Mouse (Mus musculus): ENCODE measurements at regions not wholly inside any gene's neighbourhood (a gene's known extent, or its start where the extent isn't known, plus 50 kb on each side); places are given as distances from the start of the nearest gene placed in this dataset.

DNA sequence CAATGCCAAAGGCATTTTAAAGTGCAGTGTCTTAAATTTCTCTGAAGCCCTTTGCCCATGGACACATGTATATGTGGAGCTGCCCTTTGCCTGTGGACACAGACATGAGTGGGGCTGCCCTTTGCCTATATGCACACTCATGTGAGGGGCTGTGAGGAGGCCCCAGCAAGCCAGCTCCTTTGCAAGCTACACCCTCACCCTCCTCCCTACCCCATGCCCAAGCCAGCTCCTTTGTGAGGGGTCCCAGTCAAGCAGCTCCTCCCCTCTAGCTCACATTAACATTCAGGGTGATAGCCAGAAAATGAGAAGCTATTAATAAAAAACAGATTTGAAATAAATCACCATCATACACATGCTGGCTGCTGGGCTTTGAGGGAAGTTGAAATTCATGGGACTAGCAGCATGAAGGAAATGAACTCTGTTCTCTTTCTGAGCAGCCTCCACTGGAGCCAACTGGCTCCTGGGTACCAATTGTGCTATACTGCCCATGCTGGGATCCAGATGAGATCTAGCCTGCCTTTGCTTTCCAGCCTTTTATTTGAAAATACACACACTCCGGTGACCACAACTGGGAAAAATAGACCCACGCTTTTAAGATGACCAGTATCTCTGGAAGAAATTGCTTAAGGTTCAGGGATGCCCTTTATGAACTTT, 151.4 kb downstream of the Abcc12 start:
- DNase-seq (ENCODE audit: low spot score in 2 of 2), result no peak

DNA sequence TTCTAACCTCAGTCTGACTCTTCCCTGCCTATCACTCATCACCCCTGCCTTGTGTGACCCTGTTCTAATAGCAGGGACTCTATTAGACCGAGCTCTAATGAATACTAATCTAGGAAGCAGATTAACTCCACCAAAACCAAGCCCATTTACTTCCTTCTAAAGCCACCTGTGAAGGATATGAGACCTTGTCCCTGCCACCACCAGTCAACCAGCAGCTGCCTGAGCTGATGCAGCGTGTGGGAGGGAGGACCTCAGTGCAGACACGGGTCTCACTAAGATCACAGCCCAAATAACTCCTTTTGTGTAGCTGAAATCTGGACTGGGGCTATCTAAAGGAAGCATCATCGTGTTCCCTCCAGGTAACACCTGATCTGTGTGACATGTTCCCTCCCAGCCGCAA, 152.4 kb downstream of the Abcc12 start:
- no peak for DNase-seq (ENCODE audit: low spot score in 2 of 2)

DNA sequence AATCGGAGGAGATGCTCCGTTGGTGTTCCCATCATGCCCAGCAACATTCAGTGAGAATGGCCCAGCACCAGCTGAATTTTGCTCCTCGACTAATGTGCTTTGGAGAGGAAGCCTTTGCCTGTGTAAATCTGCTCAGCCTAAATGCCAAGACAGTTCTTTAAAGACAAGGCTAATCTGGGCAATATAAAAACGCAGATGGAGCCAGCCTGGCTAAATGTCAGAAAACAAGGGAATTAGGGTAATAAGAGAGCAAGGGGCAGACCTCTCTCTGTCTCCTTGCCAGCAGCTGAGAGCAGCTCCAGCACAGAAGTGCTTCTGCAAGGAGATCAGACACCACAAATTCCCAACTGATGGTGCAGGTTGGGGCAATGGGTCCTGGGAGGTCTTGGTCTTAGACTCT, 154.4 kb downstream of the Abcc12 start:
- DNase-seq (ENCODE audit: low spot score in 2 of 2), result no peak

DNA sequence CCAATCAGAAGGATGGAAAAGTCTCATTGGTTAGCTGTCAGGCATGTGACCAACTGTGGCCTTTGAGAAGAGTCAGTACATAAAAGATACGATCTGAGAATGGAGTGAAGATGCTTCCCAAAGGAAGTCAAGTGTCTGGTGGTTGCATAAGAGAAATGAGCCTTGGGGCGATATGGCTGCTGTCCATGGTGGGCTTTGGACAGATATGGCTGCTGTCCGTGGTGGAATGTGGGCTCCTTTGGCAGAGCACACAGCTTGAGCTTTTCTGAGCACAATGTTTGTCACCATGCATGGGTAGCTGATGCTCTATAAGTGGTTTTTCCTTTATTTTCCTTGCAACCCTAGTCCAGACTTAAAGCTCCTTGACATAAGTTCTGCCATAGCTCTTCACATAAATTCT, 155.1 kb downstream of the Abcc12 start:
- no peak for DNase-seq (ENCODE audit: low spot score in 2 of 2)

DNA sequence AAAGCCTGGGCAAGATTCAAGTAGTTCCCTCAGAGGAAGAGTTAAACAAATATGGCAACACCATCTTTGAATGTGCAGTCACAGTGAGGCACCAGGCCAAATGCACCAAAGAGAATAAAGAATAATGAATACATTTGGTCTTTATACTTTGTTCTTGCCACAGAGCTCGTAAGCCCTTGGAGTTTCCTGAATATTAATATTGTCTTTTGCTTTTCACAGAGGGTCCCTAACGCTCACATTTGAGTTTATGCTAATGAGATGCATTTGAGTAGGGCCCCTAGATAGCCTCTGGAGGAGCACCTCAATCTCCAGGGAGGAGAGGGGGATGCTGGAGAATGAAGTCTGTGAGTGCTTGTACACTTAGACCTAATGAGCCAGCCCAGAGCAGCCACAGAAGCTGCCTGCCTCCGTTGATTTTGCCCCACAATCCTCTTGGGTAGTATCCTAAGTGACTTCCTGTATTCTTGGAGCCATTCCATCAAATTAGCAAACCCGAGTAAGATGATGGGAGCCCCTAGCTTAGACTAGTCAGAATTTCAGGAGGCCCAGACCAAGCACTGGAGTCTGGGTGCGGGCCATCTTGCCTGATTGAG, 161.3 kb downstream of the Abcc12 start:
- no peak for DNase-seq (ENCODE audit: low spot score in 2 of 2)

DNA sequence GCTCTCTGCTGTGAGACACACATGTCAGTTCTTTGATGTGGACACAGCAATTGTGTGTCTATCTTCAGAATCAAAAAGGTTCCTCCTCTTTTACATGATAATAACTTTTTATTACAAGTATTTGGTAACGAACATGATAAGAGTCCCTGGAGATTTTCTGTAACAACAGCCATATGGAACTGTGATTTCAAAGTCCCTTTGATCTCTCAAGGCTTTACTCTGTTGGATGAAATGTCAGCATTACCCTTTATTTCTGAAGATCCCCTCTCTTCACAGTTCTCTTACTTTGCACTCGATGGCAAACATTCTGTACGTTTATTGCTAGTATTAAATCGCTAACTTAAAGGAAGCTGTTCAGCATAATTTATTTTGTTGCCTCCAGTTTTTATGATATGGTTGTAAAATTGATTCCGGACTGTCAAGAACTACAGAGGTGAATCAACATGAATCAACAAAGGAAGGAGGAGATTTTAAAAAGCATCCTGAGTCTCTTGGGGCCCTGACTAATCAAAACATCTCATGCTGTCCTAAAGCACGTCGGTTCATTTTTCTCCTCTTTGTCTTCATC, 162.0 kb downstream of the Abcc12 start:
- no peak for DNase-seq (ENCODE audit: low spot score in 2 of 2)

DNA sequence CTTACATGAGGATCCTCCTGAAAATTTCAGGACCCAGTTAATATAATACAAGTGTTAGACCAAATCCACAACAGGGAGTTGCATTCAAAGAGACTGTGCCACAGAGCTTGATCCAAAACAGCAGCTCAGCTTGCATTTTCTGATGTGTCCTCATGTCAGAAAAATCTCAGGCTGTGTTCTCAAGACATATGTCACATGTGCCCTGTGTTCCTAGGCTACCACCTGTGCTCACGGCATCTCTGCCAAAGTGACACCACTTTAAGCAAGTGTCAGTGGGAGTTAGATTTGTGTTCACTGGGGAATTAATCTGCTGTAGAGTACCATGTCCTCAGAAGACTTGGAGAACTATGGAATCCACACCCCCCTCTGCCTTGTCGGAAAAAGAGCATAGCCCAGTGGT, 165.3 kb downstream of the Abcc12 start:
- no peak for DNase-seq (ENCODE audit: low spot score in 2 of 2)

DNA sequence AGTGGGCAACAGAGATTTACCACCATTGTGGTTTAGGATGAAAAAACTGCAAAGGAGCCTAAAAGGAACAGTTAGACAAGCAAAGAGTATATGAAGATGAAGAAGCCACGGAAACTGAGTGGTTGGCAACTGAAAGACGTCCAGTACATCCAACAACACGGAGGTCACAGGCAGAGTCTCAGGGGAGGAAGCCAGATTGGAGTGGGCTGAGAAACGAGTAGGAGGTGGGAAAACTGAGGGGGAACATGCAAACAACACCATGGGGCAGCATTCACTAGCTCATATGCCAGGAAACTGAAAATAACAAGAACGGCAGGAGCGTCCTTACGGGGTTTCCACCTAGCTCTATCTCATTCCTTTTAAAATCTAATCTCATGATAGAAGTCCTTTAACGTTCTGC, 169.3 kb downstream of the Abcc12 start:
- no peak for DNase-seq (ENCODE audit: low spot score in 2 of 2)

DNA sequence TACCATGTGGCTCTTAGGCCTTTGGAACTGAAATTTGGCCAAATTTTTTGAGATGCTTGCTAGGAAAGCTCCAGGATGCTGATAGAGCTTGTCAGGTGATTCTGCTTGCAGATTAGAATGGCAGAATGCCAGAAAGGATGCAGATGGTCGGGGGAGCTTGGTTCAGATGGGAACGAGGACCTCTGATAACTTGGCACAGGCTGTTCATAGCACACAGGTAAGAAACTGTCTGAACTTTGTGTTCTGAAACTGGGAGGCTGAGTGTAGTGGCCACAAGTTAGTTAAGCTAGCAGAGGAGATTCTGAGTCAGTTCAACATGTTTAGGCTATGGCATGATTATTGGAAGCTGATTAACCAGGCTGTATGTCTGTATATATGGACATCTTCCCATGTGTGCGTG, 174.3 kb downstream of the Abcc12 start:
- DNase-seq (ENCODE audit: low spot score in 2 of 2), result no peak

DNA sequence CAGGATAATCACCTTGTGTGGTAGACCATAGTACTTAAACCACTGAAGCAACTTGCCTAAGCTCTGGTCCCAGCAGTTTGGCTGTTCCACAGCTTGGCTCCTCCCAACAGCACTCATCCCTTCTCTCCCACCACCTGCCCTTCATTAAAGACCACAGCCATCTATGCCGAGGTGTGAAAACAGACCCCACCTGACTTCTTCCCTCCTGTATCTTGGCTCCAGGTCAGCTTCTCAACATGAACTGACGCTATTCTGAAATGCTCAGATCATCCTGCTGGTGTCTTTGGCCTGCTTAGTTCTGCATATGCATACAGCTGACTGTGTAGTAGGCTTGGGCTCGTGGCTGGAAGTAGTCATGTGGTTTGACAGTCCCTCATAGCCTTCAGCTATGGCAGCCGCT, 177.1 kb downstream of the Abcc12 start:
- no peak for DNase-seq (ENCODE audit: low spot score in 2 of 2)

DNA sequence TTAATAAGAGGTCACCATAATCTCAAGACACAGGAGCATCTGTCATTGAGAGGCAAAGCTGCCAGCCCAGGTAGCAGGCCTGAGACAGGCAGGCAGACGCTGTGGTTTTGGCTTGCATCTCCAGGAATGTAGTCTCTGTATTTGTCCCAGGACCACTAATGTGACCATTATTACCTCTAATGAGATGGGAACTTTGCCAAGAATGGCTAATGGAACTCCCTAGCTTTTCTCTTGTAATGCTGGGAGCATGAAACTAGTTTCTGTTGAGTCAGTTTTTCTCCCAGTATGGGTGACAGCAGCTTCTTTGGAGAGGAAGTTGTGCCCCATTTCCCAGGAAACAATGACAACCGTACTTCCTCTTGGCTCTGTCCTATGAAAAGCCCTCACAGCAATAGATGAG, 178.5 kb downstream of the Abcc12 start:
- no peak for DNase-seq (ENCODE audit: low spot score in 2 of 2)

DNA sequence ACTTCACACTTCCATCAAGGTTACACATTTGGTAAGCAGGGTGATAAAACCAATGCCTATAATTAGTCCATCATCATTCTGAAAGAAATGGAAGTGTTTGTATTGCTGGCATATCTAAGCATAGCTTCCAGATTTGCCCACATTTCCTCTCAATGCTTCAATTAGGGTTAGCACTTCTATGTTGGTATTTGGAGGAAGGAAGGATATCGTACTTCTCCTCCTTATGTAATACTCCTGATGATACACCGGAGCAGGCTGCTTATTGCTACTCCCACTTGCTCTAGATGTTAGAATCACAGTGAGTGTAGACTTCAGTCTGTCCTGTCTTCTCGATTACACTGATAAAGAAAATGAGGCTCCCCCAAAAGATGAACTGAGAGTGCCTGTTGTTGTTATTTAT, 185.4 kb downstream of the Abcc12 start:
- no peak for DNase-seq (ENCODE audit: low spot score in 2 of 2)

DNA sequence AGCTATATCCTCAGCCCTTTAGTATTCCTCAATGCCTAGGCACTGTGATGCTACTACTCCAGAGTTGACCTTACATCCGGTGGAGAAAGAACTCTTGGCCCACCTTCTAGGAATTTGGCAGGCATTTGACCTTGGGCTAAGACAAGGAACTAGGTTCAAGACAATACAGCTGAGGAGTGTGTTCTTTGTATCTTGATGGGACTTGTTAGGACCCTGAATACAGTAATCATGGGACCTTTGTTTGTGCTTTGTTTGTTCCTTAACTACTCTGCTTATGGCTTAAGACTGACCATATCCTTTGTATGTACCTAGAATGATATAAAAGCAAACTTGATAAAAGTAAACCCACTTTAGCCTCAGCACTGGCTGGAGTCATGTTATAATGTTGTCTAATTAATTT, 186.7 kb downstream of the Abcc12 start:
- DNase-seq (ENCODE audit: low spot score in 2 of 2), result no peak

DNA sequence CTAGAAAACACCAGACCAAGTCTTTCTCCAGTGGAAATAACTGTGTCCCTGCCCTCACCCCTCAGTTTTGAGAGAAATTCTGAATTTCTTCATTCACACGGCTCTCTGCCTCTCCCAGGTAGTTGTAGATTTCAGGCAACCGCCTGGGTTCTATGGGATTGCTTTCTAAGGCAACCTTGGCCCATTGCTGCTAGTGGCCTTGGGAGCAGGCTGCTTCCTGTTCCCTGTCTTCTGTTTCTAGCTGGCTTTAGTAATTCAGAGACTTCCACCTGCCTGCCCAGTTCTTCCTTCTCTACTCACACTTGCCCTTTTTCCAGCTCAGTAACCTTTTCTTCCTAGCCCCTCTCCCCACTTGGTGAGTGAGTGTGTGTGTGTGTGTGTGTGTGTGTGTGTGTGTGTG, 187.1 kb downstream of the Abcc12 start:
- DNase-seq (ENCODE audit: low spot score in 2 of 2), result no peak

DNA sequence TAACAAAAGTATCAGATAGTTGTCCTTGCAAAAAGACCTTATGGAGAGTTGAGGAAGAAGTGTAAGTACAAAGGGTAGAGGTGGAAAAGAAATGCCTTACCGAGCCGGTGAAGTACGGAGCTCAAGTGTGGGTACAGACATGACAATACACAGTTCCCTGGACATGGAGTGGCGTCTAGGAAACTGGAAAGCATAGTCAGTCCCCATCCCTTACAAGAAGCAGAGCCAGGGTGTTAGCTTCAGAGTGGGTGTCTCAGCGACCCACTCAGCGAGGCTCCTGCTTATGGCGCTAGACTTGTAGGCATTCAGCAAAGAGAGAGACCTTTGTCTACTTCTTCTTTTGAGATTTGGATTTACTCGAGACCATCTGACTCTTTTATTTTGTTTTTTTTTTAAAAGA, 189.8 kb downstream of the Abcc12 start:
- DNase-seq (ENCODE audit: low spot score in 2 of 2), result no peak

DNA sequence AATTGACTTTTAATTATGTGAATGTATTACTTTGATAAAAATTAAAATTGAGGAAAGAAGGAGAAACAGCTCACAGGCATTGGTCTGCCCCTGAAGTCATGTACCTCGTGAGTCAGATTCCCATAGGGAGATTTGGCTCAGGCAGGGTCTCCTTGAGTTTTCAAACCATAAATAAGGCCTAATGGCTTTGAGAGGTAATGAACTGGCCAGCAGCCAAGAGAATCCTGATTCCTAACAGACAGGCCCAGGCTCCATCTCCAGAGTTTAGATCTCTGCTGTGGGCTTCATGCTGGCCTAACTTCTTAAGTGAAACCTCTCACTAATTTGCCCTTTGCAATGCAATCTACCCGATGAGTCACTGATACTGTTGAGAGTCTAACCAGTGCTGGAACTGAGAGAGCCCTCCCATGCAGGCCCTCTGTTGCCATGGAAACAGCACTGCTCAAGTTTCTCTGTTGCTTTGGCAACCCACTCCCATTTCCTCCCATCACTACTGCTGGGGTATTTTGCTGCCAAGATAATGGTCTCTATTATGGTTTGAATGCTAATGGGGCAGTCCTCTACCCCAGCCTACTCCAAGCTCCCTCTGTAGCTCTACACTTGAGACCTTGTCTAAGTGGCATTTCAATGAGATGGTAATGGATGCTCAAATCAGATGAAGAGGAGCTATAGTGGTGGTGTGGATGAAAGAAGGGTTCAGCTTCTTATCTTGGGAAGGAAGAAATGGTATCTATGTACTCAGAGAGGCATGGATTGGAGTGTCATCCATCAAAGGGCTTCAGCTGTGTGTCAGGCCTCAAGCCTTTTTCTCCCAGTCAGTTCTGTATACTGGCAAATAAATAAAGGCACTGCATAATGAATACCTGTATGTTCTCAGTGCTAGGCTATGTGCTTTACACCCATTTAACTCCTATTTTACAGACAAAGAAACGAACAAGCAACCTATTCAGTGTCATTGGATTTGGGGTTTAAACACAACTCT, 190.5 kb downstream of the Abcc12 start:
- DNase-seq (ENCODE audit: low spot score in 2 of 2), result no peak

DNA sequence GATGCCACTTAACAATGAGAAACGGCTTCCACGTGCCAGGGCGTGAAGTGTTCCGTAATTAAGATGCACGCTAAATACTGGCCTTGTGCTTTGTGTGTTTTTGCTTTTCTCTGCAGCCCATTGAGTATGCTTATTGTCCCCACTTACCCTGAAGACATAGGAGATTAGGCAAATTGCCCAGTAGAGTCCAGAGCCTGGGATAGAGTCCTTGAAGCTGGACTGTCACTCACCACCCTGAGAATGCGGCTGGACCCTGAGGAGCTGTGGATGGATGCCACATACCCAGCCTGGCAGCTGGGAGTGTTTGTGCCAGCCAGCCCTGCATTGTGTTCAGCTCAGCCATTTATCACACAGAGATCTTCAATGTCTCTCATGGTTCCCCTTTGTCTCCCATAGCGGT, 195.2 kb downstream of the Abcc12 start:
- no peak for DNase-seq (ENCODE audit: low spot score in 2 of 2)

DNA sequence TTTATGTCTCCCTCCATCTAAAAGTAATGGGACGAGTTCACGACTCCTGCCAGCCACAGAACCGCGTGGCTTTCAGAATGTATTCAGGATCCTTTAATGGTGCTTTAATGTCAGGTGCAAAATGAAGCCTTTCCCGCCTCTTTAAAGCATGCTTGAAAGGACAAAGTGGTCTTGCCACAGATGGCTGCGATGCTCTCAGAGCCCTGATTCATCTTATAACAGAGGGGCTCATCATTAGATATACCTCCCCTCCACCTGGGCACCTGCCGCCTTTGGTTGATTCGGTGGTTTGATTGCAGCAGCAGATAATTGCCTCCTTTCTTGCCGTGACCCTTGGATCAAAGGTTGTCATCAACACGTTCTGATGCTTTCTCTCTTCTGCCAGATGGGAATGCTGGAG, 198.5 kb downstream of the Abcc12 start:
- DNase-seq (ENCODE audit: low spot score in 2 of 2), result no peak

DNA sequence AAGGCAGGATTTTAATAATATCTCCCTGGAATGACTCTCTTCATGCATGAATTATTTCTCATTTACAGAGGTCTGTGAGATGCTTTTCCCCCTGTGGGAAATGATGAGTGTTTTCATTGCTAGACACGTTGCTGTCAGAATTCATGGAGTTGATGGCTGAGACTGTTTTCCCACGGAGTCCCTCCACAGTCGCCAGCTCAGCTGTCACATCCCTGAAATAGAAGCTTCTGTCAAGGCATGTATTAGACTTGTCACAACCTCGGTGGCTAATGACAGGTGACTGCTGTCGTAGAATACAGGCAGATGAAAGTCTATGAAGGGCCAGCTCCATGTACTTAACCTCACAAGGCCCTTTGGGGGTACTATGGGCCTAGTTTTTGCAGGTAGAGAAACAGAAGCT, 212.4 kb downstream of the Abcc12 start:
- no peak for DNase-seq (ENCODE audit: low spot score in 2 of 2)

DNA sequence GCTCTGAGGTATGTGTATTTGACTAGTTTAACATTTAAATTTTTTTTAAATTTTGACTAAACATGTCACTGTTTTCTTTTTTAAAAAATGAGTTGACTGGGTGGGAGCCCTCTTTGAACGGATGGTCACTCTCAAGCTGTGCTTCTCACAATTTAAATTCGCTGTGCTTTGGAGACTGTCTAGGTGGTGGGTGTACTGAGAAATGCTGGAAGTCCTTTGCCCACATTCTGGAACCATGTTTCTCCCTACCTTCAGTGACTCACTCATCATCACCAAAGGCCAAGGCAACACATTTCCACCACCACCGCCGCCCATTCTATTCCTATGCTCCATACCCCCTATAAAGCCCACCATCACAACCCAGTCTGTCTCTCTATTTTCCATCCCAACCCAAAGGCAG, 213.8 kb downstream of the Abcc12 start:
- DNase-seq (ENCODE audit: low spot score in 2 of 2), result no peak

DNA sequence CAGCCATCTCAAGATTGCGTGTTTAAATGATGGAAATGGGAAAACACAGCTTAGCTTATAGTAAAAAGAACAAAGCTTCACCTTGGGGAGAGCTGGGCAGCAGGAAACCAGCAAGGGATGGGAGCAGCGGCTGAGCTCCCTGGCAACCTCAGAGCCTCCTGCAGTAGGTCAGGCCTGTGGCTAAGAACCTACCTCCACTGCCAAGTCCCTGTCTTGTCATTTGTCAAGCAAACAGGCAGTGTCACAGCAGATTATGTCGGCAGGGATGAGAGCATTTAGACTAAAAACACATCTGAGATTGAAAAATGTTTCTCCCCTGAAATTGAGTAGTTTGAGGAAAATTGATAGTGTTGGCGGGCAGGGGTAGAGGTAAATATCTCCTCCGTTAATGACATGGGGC, 214.8 kb downstream of the Abcc12 start:
- DNase-seq (ENCODE audit: low spot score in 2 of 2), result no peak

DNA sequence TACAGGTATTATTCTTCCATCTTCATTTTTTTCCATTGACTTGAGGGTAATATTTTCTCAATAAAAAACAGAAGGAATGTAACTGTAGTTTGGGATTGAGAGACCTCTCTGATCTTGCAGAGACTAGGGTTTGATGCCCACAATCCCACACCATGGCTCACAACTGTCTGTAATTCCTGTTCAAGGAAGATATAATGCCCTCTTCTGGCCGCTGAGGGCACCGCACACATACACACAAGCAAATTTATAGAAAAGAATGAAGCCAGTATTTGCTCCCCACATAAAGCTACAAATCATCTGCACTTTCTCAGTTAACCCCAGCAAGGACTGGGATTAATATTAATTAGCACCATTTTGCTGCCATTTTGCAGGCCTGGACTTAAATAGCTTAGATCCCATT, 215.6 kb downstream of the Abcc12 start:
- no peak for DNase-seq (ENCODE audit: low spot score in 2 of 2)

DNA sequence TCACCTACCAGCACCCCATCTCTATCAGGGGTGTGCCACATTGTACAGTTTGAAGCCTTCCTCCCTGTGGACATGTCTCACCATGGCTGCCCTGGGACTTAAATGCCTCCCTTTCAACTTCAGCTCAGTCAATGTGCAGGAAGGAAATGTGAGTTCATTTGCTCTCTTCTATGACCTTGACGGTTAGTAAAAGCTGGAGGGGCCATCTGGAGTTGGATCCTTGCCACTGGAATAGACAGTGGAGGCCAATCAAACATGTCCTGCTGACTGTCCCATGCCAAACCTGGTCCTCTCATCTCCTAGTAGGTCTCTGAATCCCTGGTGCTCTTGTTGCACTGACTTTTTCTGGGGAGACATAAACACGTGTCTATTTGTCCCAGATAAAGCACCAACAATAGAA, 220.2 kb downstream of the Abcc12 start:
- no peak for DNase-seq (ENCODE audit: low spot score in 2 of 2)

Measured in urinary bladder, postnatal 36 days (tissue).